Mouse (Mus musculus) gonadal fat pad, adult 2 months (tissue): ENCODE results near the gene Cradd. TPM values are rescaled to one million over a fixed set of nuclear protein-coding genes. Genes with fewer than 3 reads are reported as not detected.

Experiments
- DNase-seq: peaks from one replicate; pipeline ENCODE4 v3.0.0-alpha.2; 2012; ENCODE audit warnings: low read depth
- polyA plus RNA-seq: library from polyadenylated mRNA; depleted of rRNA; stranded (reverse); fragments of >200 nt; gene quantifications from 2 replicates; pipeline ENCODE4 v1.2.3, GENCODE M21; 2012

Cradd gene
- polyA plus RNA-seq, 1 experiment = 17.1 TPM

- DNase-seq = no peak
Measured at GRCm38 (mm10) chr10:95306824-95307552, 16.9 kb downstream of the Cradd start.

- no peak for DNase-seq
Measured at GRCm38 (mm10) chr10:95304240-95304639, 19.7 kb downstream of the Cradd start.

GRCm38 (mm10) chr10:95302211-95303163 is 21.4 kb downstream of the Cradd start:
- no peak for DNase-seq

- DNase-seq = no peak
Measured at GRCm38 (mm10) chr10:95300178-95300793, 23.6 kb downstream of the Cradd start.

GRCm38 (mm10) chr10:95299808-95300133 is 24.2 kb downstream of the Cradd start:
- DNase-seq = no peak

- no peak for DNase-seq
Measured at GRCm38 (mm10) chr10:95299010-95299807, 24.7 kb downstream of the Cradd start.

- no peak for DNase-seq
Measured at GRCm38 (mm10) chr10:95298504-95298903, 25.4 kb downstream of the Cradd start.

- DNase-seq = no peak
Measured at GRCm38 (mm10) chr10:95297690-95298104, 26.2 kb downstream of the Cradd start.

GRCm38 (mm10) chr10:95297024-95297423 is 26.9 kb downstream of the Cradd start:
- no peak for DNase-seq

GRCm38 (mm10) chr10:95293261-95293660 is 30.7 kb downstream of the Cradd start:
- no peak for DNase-seq

- DNase-seq = no peak
Measured at GRCm38 (mm10) chr10:95292269-95292668, 31.7 kb downstream of the Cradd start.

GRCm38 (mm10) chr10:95291133-95291876 is 32.6 kb downstream of the Cradd start:
- no peak for DNase-seq

GRCm38 (mm10) chr10:95289819-95290218 is 34.1 kb downstream of the Cradd start:
- no peak for DNase-seq

GRCm38 (mm10) chr10:95288206-95288605 is 35.7 kb downstream of the Cradd start:
- no peak for DNase-seq

- DNase-seq = no peak
Measured at GRCm38 (mm10) chr10:95287351-95287750, 36.6 kb downstream of the Cradd start.

GRCm38 (mm10) chr10:95283434-95283833 is 40.5 kb downstream of the Cradd start:
- no peak for DNase-seq

GRCm38 (mm10) chr10:95281996-95282395 is 41.9 kb downstream of the Cradd start:
- peak; percentile 41 for DNase-seq

GRCm38 (mm10) chr10:95281466-95281990 is 42.4 kb downstream of the Cradd start:
- no peak for DNase-seq

- no peak for DNase-seq
Measured at GRCm38 (mm10) chr10:95280327-95280726, 43.6 kb downstream of the Cradd start.

- DNase-seq = no peak
Measured at GRCm38 (mm10) chr10:95279459-95279858, 44.5 kb downstream of the Cradd start.

GRCm38 (mm10) chr10:95278085-95278484 is 45.8 kb downstream of the Cradd start:
- no peak for DNase-seq
